Mouse (Mus musculus): ENCODE data around the gene Carm1. TPM values are rescaled to one million over a fixed set of nuclear protein-coding genes. Genes with fewer than 3 reads are reported as not detected.
A peak's percentile ranks its signal among the peaks of the same experiment; 100 is the strongest.

The Carm1 gene
- polyA plus RNA-seq, 1 experiment from 2014 or later: 50.1 TPM

- Histone ChIP-seq H3K4me1 (replicated peaks; ENCODE audit: control insufficient read depth, insufficient read depth, low read length) (peaks cover 7% of the 10 kb centered on the region; the same call in 1 of the 2 replicates), H3K9ac (ENCODE audit: low read depth, low read length) (peak overlapping the region; percentile 62), H3K36me3 (ENCODE audit: control insufficient read depth, insufficient read depth, low read length) (0 out of 2 replicates have a peak, but pooled peaks cover 2% of the 10 kb centered on the region), H3K9me3 (ENCODE audit: control insufficient read depth, low read length) (no peaks in the 10 kb centered on the region), H3K27ac (ENCODE audit: low read depth, low read length) (peak overlapping the region; percentile 99), H3K27me3 (ENCODE audit: control insufficient read depth, insufficient read depth, low read length) (no peaks in the 10 kb centered on the region), H3K4me3 (ENCODE audit: low read depth, low read length) (peak overlapping the region; percentile 71), H3K4me2 (replicated peaks; ENCODE audit: low read depth, low read length) (peak overlapping the region; percentile 81)
- under 1% methylated on average over 56 of the region's 67 CpGs for WGBS
- DNase-seq (ENCODE audit: low spot score): peak; percentile 99
- peak; percentile 95 for ATAC-seq (ENCODE audit: low FRiP score)
Observed at GRCm38 (mm10) chr9:21545916-21546788, 542 bp upstream of the Carm1 start.

GRCm38 (mm10) chr9:21547075-21547941 is 614 bp downstream of the Carm1 start:
- Histone ChIP-seq H3K36me3 (ENCODE audit: control insufficient read depth, insufficient read depth, low read length) (0 out of 2 replicates have a peak, but pooled peaks cover 2% of the 10 kb centered on the region), H3K9ac (ENCODE audit: low read depth, low read length) (peak overlapping the region; percentile 97), H3K4me2 (replicated peaks; ENCODE audit: low read depth, low read length) (peak overlapping the region; percentile 74), H3K27ac (ENCODE audit: low read depth, low read length) (peak overlapping the region; percentile 99), H3K27me3 (ENCODE audit: control insufficient read depth, insufficient read depth, low read length) (no peaks in the 10 kb centered on the region), H3K4me1 (replicated peaks; ENCODE audit: control insufficient read depth, insufficient read depth, low read length) (peaks cover 7% of the 10 kb centered on the region; the same call in 1 of the 2 replicates), H3K4me3 (ENCODE audit: low read depth, low read length) (peak overlapping the region; percentile 71), H3K9me3 (ENCODE audit: control insufficient read depth, low read length) (no peaks in the 10 kb centered on the region)
- ATAC-seq (ENCODE audit: low FRiP score): peak; percentile 37
- WGBS: under 1% methylated on average over 57 of the region's 66 CpGs
- peak; percentile 67 for DNase-seq (ENCODE audit: low spot score)

- 95% methylated on average over 2 of the region's 2 CpGs for WGBS
- DNase-seq (ENCODE audit: low spot score): no peak
- Histone ChIP-seq H3K9me3 (ENCODE audit: control insufficient read depth, low read length) (no peaks in the 10 kb centered on the region), H3K4me2 (replicated peaks; ENCODE audit: low read depth, low read length) (no peak overlapping the region), H3K27ac (ENCODE audit: low read depth, low read length) (no peak overlapping the region), H3K27me3 (ENCODE audit: control insufficient read depth, insufficient read depth, low read length) (no peaks in the 10 kb centered on the region), H3K4me3 (ENCODE audit: low read depth, low read length) (no peak overlapping the region), H3K4me1 (replicated peaks; ENCODE audit: control insufficient read depth, insufficient read depth, low read length) (peaks cover 4% of the 10 kb centered on the region; the same call in 1 of the 2 replicates), H3K9ac (ENCODE audit: low read depth, low read length) (no peak overlapping the region), H3K36me3 (ENCODE audit: control insufficient read depth, insufficient read depth, low read length) (0 out of 2 replicates have a peak, but pooled peaks cover 3% of the 10 kb centered on the region)
- ATAC-seq (ENCODE audit: low FRiP score): no peak
Observed at GRCm38 (mm10) chr9:21551049-21551448, 4.4 kb downstream of the Carm1 start.

- WGBS: 93% methylated on average over 6 of the region's 6 CpGs
- DNase-seq (ENCODE audit: low spot score): no peak
Observed at GRCm38 (mm10) chr9:21553607-21554273, 7.0 kb downstream of the Carm1 start.

GRCm38 (mm10) chr9:21555198-21555742 is 8.6 kb downstream of the Carm1 start:
- Histone ChIP-seq H3K4me2 (replicated peaks; ENCODE audit: low read depth, low read length) (no peak overlapping the region), H3K4me3 (ENCODE audit: low read depth, low read length) (no peak overlapping the region), H3K36me3 (ENCODE audit: control insufficient read depth, insufficient read depth, low read length) (0 out of 2 replicates have a peak, but pooled peaks cover 3% of the 10 kb centered on the region), H3K9ac (ENCODE audit: low read depth, low read length) (no peak overlapping the region), H3K27ac (ENCODE audit: low read depth, low read length) (no peak overlapping the region), H3K9me3 (ENCODE audit: control insufficient read depth, low read length) (no peaks in the 10 kb centered on the region), H3K4me1 (replicated peaks; ENCODE audit: control insufficient read depth, insufficient read depth, low read length) (no peaks in the 10 kb centered on the region), H3K27me3 (ENCODE audit: control insufficient read depth, insufficient read depth, low read length) (no peaks in the 10 kb centered on the region)
- no peak for DNase-seq (ENCODE audit: low spot score)
- WGBS: 87% methylated on average over 6 of the region's 6 CpGs
- ATAC-seq (ENCODE audit: low FRiP score): no peak

More at GRCm38 (mm10) chr9:21553607-21554273, 7.0 kb downstream of the Carm1 start:
- Histone ChIP-seq H3K4me3 (ENCODE audit: low read depth, low read length) (no peak overlapping the region), H3K9me3 (ENCODE audit: control insufficient read depth, low read length) (no peaks in the 10 kb centered on the region), H3K9ac (ENCODE audit: low read depth, low read length) (no peak overlapping the region), H3K27ac (ENCODE audit: low read depth, low read length) (no peak overlapping the region), H3K4me2 (replicated peaks; ENCODE audit: low read depth, low read length) (no peak overlapping the region), H3K4me1 (replicated peaks; ENCODE audit: control insufficient read depth, insufficient read depth, low read length) (no peaks in the 10 kb centered on the region), H3K36me3 (ENCODE audit: control insufficient read depth, insufficient read depth, low read length) (0 out of 2 replicates have a peak, but pooled peaks cover 5% of the 10 kb centered on the region), H3K27me3 (ENCODE audit: control insufficient read depth, insufficient read depth, low read length) (no peaks in the 10 kb centered on the region)
- no peak for ATAC-seq (ENCODE audit: low FRiP score)

- no peak overlapping the region for H3K4me3 ChIP-seq (ENCODE audit: low read depth, low read length)
- 91% methylated on average over 2 of the region's 2 CpGs for WGBS
- no peak overlapping the region for H3K4me2 ChIP-seq (replicated peaks; ENCODE audit: low read depth, low read length)
- no peaks in the 10 kb centered on the region for H3K9me3 ChIP-seq (ENCODE audit: control insufficient read depth, low read length)
- H3K4me1 ChIP-seq (replicated peaks; ENCODE audit: control insufficient read depth, insufficient read depth, low read length): no peaks in the 10 kb centered on the region
- ATAC-seq (ENCODE audit: low FRiP score): no peak
- H3K27ac ChIP-seq (ENCODE audit: low read depth, low read length): no peak overlapping the region
- H3K36me3 ChIP-seq (ENCODE audit: control insufficient read depth, insufficient read depth, low read length): 0 out of 2 replicates have a peak, but pooled peaks cover 3% of the 10 kb centered on the region
- DNase-seq (ENCODE audit: low spot score): no peak
- no peak overlapping the region for H3K9ac ChIP-seq (ENCODE audit: low read depth, low read length)
- no peaks in the 10 kb centered on the region for H3K27me3 ChIP-seq (ENCODE audit: control insufficient read depth, insufficient read depth, low read length)
Observed at GRCm38 (mm10) chr9:21556996-21557395, 10.3 kb downstream of the Carm1 start.

- 85% methylated on average over 2 of the region's 2 CpGs for WGBS
- Histone ChIP-seq H3K27ac (ENCODE audit: low read depth, low read length) (no peak overlapping the region), H3K36me3 (ENCODE audit: control insufficient read depth, insufficient read depth, low read length) (0 out of 2 replicates have a peak, but pooled peaks cover 3% of the 10 kb centered on the region)
Observed at GRCm38 (mm10) chr9:21557556-21557955, 10.9 kb downstream of the Carm1 start.

GRCm38 (mm10) chr9:21558366-21558765 is 11.7 kb downstream of the Carm1 start:
- ATAC-seq (ENCODE audit: low FRiP score) (no peak), DNase-seq (ENCODE audit: low spot score) (no peak)
- no peaks in the 10 kb centered on the region for H3K27me3 ChIP-seq (ENCODE audit: control insufficient read depth, insufficient read depth, low read length)
- no peak overlapping the region for H3K4me3 ChIP-seq (ENCODE audit: low read depth, low read length)
- 87% methylated on average over 4 of the region's 4 CpGs for WGBS
- H3K36me3 ChIP-seq (ENCODE audit: control insufficient read depth, insufficient read depth, low read length): 0 out of 2 replicates have a peak, but pooled peaks cover 3% of the 10 kb centered on the region
- no peak overlapping the region for H3K27ac ChIP-seq (ENCODE audit: low read depth, low read length)
- H3K9ac ChIP-seq (ENCODE audit: low read depth, low read length): no peak overlapping the region
- no peaks in the 10 kb centered on the region for H3K9me3 ChIP-seq (ENCODE audit: control insufficient read depth, low read length)
- no peak overlapping the region for H3K4me2 ChIP-seq (replicated peaks; ENCODE audit: low read depth, low read length)
- H3K4me1 ChIP-seq (replicated peaks; ENCODE audit: control insufficient read depth, insufficient read depth, low read length): no peaks in the 10 kb centered on the region

More at GRCm38 (mm10) chr9:21557556-21557955, 10.9 kb downstream of the Carm1 start:
- Histone ChIP-seq H3K9ac (ENCODE audit: low read depth, low read length) (no peak overlapping the region), H3K27me3 (ENCODE audit: control insufficient read depth, insufficient read depth, low read length) (no peaks in the 10 kb centered on the region), H3K4me2 (replicated peaks; ENCODE audit: low read depth, low read length) (no peak overlapping the region), H3K4me3 (ENCODE audit: low read depth, low read length) (no peak overlapping the region), H3K4me1 (replicated peaks; ENCODE audit: control insufficient read depth, insufficient read depth, low read length) (no peaks in the 10 kb centered on the region), H3K9me3 (ENCODE audit: control insufficient read depth, low read length) (no peaks in the 10 kb centered on the region)
- ATAC-seq (ENCODE audit: low FRiP score): no peak
- no peak for DNase-seq (ENCODE audit: low spot score)
